Mouse (Mus musculus) CD8-positive naive resting alpha-beta T cell, adult 57 days (primary cell): ENCODE measurements around the gene Vmn1r143. TPM values are rescaled to one million over a fixed set of nuclear protein-coding genes. Genes with fewer than 3 reads are reported as not detected.

ENCODE experiments used
- total RNA-seq: library from RNA; stranded (reverse); gene quantifications from one replicate; pipeline ENCODE4 v1.2.4, GENCODE M21; 2023

Vmn1r143 gene
- not detected for total RNA-seq

DNA sequence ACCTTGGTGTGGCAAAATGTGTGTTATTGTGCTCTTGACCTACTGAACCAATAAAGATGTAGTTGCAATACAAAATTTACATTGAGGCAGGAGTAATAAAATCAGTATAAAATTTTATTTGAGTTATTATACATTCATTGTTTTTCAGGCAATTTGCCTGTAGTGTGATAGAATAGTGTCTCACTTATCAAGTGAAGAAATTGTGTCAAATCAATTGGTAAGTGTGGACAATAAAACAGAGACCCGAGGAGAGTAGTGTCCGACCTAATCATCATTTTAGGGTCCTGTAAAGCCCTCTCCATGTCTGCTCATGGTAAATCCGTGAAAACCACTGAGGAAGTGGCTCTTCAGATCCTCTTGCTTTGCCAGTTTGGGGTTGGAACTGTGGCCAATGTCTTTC lies at the start of gene Vmn1r143:
TSS of gene Vmn1r143 (plus strand) at position 301 of the 400 bp plus-strand sequence.

GRCm38 (mm10) chr7:22163935-22164334 lies 25.2 kb upstream of the Vmn1r143 start, which contains the start of gene Vmn1r142:
Gene Vmn1r142 (minus strand): TSS chr7:22164035.

DNA sequence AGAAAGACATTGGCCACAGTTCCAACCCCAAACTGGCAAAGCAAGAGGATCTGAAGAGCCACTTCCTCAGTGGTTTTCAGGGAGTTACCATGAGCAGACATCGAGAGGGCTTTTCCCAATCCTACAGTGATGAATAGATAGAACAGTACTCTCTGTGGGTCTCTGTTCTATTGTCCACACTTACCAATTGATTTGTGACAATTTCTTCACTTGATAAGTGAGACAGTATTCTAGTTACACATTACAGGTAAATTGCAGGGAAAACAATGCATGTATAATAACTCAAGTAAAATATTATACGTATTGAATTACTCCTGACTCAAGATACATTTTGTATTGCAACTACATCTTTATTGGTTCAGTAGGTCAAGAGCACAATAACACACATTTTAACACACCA lies 12.0 kb downstream of the Vmn1r143 start, which contains the start of gene Gm8653:
TSS of gene Gm8653 (minus strand) at position 101 of the 400 bp plus-strand sequence.

DNA sequence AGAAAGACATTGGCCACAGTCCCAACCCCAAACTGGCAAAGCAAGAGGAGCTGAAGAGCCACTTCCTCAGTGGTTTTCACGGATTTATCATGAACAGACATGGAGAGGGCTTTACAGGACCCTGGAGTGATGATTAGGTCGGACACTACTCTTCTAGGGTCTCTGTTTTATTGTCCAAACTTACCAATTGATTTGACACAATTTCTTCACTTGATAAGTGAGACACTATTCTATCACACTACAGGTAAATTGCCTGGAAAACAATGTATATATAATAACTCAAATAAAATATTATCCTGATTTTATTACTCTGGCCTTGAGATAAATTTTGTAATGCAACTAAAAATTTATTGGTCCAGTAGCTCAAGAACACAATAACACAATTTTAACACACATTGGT lies 40.2 kb downstream of the Vmn1r143 start, which contains the start of gene Gm8453:
TSS of gene Gm8453 (minus strand) at position 101 of the 400 bp plus-strand sequence.

Other genes starting within 250 kb of the Vmn1r143 start
- gene Vmn1r137, start 194.8 kb upstream of the Vmn1r143 start, total RNA-seq = not detected
- not detected for gene Vmn1r138, start 160.5 kb upstream of the Vmn1r143 start, total RNA-seq
- gene Gm6176, start 133.1 kb upstream of the Vmn1r143 start, total RNA-seq = not detected
- not detected for gene Vmn1r139, start 120.3 kb upstream of the Vmn1r143 start, total RNA-seq
- not detected for gene Gm16451, start 71.1 kb upstream of the Vmn1r143 start, total RNA-seq
- not detected for gene Gm10666, start 54.6 kb upstream of the Vmn1r143 start, total RNA-seq
- gene Vmn1r142, start 25.3 kb upstream of the Vmn1r143 start, total RNA-seq = not detected
- not detected for gene Gm8653, start 11.9 kb downstream of the Vmn1r143 start, total RNA-seq
- not detected for gene Gm8453, start 40.1 kb downstream of the Vmn1r143 start, total RNA-seq
- gene Gm4187, start 140.3 kb downstream of the Vmn1r143 start, total RNA-seq = not detected
- not detected for gene Gm8660, start 181.7 kb downstream of the Vmn1r143 start, total RNA-seq
- gene Vmn1r148, start 224.2 kb downstream of the Vmn1r143 start, total RNA-seq = not detected
- not detected for gene Vmn1r149, start 248.9 kb downstream of the Vmn1r143 start, total RNA-seq